Comparison of ENCODE assay signal across 12 mouse cellular contexts in genomic region chr2:69451128-69451527, GRCm38 (mm10).
"Had no signal": no experiment of that assay in that cellular context is flagged by ENCODE, and none has a peak within 500 bp of the region (broad histone marks: within the 10 kb centered on the region; RNA-seq: fewer than 3 reads in every experiment).

No protein-coding gene starts in this region.

- H3K27ac ChIP-seq: limb, embryonic 15.5 days; liver, embryonic 12.5 days; midbrain, embryonic 10.5 days; neural tube, embryonic 15.5 days had no signal

- H3K4me3 ChIP-seq: limb, embryonic 15.5 days; liver, embryonic 12.5 days; midbrain, embryonic 10.5 days; neural tube, embryonic 15.5 days had no signal

- H3K27me3 ChIP-seq: limb, embryonic 15.5 days; liver, embryonic 12.5 days; neural tube, embryonic 15.5 days had no signal

- H3K36me3 ChIP-seq: limb, embryonic 15.5 days; liver, embryonic 12.5 days; neural tube, embryonic 15.5 days had no signal

- H3K9me3 ChIP-seq: limb, embryonic 15.5 days; liver, embryonic 12.5 days; midbrain, embryonic 10.5 days; neural tube, embryonic 15.5 days had no signal

- DNase-seq: kidney, adult 11 months; kidney, postnatal 25 days; layer of hippocampus, adult 9-11 months; layer of hippocampus, postnatal 36 days; lung, embryonic 14.5 days; lung, postnatal 10 days; lung, postnatal 4 days; thymus, postnatal 4 days had no signal

- H3K9ac ChIP-seq: limb, embryonic 15.5 days; liver, embryonic 12.5 days; lung, embryonic 14.5 days; neural tube, embryonic 15.5 days had no signal

- H3K4me2 ChIP-seq: limb, embryonic 15.5 days; liver, embryonic 12.5 days; lung, embryonic 14.5 days; neural tube, embryonic 15.5 days had no signal

- H3K4me1 ChIP-seq: limb, embryonic 15.5 days; liver, embryonic 12.5 days; midbrain, embryonic 10.5 days; neural tube, embryonic 15.5 days had no signal

- ATAC-seq: liver, embryonic 12.5 days had no signal
